Mouse (Mus musculus): ENCODE results near the gene Umodl1.

Gene Umodl1

GRCm38 (mm10) chr17:30954340-30954739 lies at the start of gene Umodl1:
Gene Umodl1 (plus strand): TSS chr17:30954640.
- no peak for DNase-seq (ENCODE audit: low spot score)

DNA sequence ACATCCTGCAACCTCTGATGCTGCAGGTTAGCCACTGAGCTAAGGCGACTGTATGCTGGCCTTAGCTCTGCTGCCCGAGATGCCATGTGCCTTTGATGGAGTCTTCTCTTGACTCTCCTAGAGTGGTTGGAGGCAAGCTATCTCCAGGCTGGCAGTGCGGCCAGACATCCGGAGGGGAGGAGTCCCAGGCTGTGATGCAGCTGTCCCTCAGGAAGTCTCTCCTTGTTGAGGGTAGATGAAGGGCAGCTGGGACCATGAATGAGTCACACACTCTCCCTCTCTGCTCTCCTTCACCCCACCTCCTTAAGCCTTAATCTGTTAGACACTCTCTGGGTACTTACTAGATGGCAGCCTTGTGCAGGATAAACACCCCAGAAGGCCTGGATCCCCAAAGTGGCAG lies 46.9 kb upstream of the Umodl1 start:
- DNase-seq (ENCODE audit: low spot score) = no peak

GRCm38 (mm10) chr17:30910866-30911731 lies 43.3 kb upstream of the Umodl1 start:
- no peak for DNase-seq (ENCODE audit: low spot score)

DNA sequence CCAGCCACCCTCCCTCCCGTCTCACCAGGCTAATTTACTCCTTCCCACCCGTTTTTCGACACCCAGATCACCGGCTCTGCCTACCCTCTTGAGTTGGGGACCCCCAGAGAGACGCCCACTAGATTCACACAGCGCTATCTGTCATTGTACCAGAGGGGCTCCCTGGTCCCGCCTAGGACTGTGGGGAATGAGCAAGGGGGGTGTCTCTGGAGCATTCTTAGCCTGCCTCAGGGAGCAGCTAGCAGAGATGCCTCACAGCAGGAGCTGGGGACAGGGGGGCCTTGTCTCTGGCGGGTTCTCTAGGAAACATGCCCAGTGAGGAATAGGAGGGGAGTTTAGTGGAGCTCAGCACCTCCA lies 42.7 kb upstream of the Umodl1 start:
- no peak for DNase-seq (ENCODE audit: low spot score)

DNA sequence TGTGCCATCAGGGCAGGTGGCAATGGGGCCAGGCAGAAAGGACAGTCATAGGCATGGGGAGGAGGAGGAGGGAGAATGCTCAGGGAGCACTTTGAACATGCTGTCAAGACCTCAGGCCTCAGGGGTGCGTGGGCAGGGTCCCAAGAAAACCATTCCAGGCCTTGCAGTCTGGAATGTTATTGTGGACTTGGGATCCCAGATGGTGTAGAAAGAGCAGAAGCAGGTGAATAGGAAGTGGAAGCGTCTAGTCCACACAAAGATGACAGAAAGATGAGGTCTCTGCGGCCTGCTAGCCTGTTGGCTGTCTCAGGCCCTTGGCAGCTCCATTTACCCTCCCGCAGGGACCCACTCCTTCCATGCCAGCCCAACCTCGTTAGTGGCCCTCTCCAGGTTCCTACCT lies 41.9 kb upstream of the Umodl1 start:
- DNase-seq (ENCODE audit: low spot score) = no peak

- DNase-seq (ENCODE audit: low spot score) = no peak
Measured at GRCm38 (mm10) chr17:30914264-30914663, 40.2 kb upstream of the Umodl1 start.

DNA sequence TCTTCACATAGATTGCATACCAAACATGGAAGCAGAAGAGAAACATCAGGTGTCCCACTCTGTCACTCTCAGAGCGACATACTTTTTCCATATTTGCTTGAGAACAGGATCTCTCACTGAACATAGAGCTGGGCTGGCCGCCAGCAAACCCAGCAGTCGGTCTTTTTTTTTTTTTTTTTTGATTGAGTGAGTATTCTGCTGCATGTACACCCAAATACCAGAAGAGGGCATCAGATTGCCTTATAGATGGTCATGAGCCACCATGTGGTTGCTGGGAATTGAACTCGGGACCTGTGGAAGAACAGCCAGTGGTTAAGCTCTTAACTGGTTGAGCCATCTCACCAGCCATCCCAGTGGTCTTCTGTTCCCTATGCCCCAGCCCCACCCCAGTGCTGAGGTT lies 30.9 kb upstream of the Umodl1 start:
- DNase-seq (ENCODE audit: low spot score) = no peak

DNA sequence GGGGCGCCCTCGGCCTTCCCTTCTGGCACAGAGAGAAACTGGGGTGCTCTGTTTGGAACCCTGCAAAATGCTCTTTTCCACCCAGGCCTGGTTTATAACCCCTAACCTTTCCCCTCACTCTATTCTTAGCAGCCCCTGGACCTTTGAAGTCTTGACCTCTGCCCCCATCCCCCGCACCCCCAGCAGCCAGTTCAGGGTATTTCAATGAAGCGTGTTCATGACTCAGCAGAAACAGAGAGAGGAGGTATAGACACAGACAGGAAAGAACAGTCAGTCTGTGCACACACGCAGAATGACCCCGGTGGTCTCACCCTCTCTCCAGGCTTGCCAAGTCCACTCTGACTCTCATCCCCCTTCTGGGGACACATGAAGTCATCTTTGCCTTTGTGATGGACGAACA lies 23.6 kb upstream of the Umodl1 start:
- no peak for DNase-seq (ENCODE audit: low spot score)

DNA sequence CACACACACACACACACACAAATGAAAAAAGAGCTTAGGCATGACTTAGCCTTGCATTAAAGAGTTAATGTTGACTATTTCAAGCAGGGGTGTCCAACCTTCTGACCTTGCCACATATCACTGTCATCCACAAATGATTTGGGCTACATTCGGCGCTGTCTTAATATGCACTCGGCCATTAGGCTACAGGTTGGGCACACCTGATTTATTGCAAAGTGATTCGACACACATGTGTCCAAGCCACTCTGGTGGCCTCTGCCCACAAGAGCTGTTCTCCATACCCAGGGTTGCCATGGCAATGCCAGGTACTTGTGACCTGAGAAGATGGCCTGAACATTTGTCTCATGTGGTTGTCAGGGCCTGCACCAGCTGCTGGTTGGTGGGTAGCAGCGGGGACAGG lies 21.6 kb upstream of the Umodl1 start:
- no peak for DNase-seq (ENCODE audit: low spot score)

- no peak for DNase-seq (ENCODE audit: low spot score)
Measured at GRCm38 (mm10) chr17:30935301-30935700, 19.1 kb upstream of the Umodl1 start.

DNA sequence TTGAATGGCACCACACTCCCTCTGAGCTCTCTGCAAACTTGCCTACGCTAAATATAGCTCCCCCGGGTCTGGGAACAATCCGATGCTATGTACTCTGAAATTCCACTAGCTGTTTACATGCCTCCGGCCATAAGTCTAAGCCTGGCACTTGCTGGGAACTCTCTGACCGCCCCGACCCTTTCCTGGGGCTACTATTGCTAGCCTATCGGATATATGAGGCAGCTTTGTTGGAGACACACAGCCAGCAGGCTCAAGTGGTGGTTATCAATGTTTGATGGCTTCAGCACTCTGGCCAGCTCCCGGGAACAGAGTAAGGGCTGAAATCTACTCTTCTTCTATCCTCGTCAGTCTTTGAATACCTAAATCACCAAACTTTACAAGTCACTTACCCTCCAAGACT lies 15.9 kb upstream of the Umodl1 start:
- DNase-seq (ENCODE audit: low spot score) = peak; percentile 53

DNA sequence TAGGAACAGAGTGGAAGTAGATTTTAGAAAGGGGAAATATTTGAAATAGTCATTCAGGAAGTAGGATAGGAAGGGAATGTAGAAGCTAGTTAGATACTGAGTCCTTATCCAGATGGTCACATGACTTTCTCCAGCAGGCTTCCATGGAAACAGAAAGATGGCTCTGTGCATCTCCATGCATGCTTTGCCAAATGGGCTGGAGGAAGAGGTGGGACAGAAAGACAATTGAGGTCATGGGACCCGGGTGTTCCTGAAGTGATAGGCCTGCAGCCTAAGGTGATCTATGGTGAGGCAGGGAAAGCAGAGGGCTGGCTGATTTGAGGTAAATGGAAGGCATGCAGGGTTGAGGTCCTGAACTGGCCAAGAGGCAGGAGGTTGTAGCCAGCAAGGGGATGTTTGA lies 6.1 kb upstream of the Umodl1 start:
- no peak for DNase-seq (ENCODE audit: low spot score)

DNA sequence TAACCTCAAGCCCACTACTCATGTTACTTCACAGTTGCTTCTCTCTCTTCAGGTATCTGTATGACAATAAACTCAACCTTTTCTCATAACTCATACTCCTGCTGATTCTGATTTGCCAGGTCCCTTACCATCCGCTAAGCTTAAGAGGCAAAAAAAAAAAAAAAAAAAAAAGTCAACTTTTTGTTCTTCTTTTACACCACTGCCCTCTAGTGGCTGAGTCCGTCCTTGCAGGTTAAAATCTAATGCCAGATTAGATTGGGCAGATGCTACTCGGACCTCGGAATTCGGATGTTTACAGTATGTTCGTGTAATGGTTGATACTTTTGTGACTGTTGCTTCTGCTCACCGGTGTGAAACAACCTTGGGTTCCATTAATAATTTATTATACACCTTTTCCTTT lies 3.7 kb upstream of the Umodl1 start:
- DNase-seq (ENCODE audit: low spot score) = peak; percentile 84

- DNase-seq (ENCODE audit: low spot score) = no peak
Measured at GRCm38 (mm10) chr17:30951600-30951999, 2.8 kb upstream of the Umodl1 start.

DNA sequence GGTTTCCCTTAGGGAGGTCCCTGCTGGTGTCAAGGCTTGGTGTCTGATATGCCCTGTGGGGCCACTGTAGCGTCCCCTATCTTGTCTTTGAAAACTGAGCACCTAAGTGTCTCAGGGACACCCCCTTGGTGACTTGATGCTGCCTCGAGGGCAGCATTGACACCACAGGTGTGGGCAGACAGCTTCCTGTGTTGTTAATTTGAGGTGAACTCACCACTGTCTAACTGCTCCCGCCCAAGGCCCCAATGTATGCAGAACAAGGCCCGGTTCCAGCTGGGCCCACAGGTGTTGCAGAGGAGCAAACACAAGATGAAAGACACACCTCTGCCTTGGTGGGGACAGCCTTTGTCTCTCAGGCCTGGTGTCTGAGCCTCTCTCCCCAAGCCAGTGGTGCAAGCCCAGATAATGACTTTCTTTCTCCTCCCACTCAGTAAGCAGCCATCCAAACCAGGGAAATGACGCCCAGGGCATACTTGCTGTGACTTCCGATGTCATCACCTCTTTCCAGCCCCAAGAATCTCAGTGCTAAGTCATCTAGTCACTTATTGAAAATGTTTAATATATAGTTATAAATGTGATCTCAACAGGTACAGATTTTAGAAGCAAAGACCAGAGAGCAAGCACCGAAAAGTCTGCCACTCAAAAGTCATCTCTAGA lies 7.6 kb downstream of the Umodl1 start:
- no peak for DNase-seq (ENCODE audit: low spot score)

DNA sequence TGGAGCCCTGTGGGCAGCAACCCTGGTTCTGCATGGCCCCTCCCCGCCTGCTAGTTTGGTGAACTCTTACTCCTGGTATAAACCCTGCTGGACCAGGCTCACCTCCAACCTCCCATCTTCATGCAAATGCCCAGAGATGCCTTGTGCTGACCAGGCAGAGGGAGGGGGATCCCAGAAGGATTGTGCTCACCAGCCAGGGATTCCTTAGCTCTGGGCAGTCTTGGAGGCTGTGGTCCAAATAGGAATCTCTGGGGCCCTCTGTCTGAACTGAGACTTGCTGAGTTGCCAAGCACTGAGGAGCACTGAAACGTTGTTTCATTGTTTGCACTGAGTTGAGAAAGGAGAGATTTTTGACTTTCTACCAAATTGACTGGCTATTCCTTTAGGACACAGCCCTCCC lies 8.4 kb downstream of the Umodl1 start:
- no peak for DNase-seq (ENCODE audit: low spot score)

- no peak for DNase-seq (ENCODE audit: low spot score)
Measured at GRCm38 (mm10) chr17:30969983-30970382, 15.5 kb downstream of the Umodl1 start.

DNA sequence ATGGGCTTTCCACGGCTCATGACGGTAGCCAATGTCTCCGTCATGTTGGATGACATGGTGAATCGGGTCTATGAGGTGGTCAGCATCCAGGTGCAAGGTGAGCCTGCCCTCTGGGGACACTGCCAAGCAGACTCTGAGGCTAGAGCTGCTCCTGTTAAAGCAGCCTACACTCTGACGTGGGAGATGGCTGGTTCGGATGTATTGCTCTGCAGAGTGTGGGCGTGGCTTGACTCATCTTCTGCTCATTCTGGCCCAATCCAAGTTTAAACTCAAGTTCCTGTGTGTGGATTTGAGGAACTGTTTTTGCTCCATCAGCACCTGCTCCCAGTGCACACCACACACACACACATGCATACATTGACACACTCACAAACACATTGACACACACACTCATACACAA lies 17.4 kb downstream of the Umodl1 start:
- no peak for DNase-seq (ENCODE audit: low spot score)

DNA sequence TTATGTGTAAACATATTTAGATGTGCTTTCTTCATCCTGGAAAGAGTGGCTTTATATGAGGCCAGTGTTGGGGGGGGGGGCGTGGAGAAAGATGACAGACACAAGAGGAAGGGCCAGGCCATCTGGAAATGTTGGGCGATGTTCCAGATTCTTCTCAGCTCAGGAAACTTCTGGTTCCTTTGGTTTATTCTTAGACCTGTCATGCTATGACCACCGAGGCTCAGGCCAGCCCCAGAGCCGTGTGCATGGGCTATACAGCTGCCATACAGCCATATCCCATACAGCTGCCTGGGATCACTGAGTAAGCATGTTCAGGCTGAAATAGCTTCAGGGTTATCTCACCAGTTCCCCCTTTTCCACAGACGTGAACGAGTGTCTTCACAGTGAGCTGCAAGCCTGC lies 18.9 kb downstream of the Umodl1 start:
- no peak for DNase-seq (ENCODE audit: low spot score)

DNA sequence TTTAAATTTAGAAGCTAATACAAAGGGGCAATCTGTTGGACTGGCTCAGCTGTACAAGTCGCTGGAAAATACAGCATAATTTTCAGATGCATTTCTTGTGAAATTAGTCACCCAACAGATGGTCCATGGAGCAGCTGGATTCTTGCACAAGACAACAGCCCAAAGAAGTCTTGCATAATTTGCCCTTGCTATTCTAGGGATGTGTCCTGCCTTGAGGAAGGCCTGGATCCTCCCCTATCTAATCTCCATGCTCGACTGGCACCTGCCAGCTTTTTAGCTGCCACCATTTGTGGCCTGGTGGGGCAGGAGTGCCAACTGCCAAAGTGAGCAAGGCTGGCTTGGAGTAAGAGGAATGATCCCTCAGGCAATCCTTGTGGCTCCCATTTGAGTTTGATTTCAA lies 22.9 kb downstream of the Umodl1 start:
- DNase-seq (ENCODE audit: low spot score) = no peak

- DNase-seq (ENCODE audit: low spot score) = no peak
Measured at GRCm38 (mm10) chr17:30978556-30978955, 24.1 kb downstream of the Umodl1 start.

DNA sequence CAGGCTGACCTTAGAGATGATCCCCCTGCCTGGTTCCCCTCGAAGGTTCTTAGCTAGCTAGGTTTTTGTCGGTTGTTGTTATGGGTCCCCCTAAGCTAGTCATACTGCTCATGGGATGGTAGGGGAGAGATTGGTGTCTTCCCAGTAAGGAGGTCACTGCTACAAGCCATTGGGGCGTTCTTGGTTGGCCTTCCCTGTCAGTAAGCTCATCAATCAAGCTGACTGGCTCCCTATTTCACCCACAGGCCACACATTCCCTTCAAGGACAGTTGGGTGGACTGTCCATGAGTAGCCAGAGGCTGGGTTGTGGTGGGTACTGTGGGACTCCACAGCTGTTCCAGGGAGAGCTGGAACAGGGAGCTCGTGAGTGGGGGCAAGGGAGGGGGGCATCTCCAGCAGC lies 29.1 kb downstream of the Umodl1 start:
- no peak for DNase-seq (ENCODE audit: low spot score)

DNA sequence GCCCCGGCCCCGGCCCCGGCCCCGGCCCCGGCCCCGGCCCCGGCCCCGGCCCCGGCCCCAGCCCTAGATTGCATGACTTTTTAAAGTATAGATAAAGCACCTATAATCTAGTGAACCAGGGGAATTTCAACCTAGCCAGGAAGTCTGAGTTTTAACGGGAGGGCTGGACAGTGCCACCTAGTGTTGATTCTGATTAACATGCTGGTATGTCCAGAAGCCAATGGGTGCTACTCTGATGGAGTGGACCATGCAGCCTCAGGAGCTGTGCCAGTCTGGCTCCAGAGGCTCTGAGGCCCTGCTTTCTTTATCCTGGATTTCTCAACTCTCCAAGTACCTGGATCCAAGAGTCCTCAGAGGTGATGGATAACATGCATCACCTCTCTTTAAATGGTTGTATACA lies 35.8 kb downstream of the Umodl1 start:
- no peak for DNase-seq (ENCODE audit: low spot score)

GRCm38 (mm10) chr17:30996296-30996695 lies 41.9 kb downstream of the Umodl1 start:
- no peak for DNase-seq (ENCODE audit: low spot score)

Measured in testis, postnatal 10 days (tissue).